ENCODE assay signal across 9 mouse cellular contexts in the genomic region with DNA sequence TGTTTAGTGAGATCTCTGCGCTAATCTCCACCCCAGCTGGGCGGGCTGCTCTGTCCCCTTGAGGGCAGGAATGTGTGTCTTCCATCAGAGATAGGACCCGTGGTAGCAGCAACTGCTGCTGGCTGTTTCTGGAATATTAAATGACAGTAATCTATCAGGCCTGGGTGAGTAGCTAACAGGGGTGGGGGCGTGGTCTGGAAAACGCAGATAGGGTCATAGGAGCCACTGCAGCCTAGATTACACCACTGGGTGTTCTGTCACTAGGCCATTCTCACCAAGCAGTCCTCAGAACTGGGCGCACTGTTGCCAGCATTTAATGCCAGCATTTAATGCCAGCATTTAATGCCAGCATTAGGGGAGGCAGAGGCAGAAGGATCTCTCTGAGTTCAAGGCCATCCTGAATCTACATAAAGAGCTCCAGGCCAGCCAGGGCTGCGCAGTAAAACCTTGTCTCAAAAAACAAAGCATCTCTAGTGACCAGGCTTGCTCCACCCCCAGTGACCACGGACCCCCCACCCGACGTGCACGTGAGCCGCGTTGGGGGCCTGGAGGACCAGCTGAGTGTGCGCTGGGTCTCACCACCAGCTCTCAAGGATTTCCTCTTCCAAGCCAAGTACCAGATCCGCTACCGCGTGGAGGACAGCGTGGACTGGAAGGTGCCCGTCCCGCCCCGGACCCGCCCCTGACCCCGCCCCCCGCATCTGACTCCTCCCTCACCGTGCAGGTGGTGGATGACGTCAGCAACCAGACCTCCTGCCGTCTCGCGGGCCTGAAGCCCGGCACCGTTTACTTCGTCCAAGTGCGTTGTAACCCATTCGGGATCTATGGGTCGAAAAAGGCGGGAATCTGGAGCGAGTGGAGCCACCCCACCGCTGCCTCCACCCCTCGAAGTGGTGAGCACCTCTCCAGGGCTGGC. TPM values are rescaled to one million over a fixed set of nuclear protein-coding genes. Genes with fewer than 3 reads are reported as not detected.
DNase-seq lines count a peak whose midpoint lies in the region; ATAC-seq lines count a peak whose summit lies in the region.
"Had no signal": no experiment of that assay in that cellular context is flagged by ENCODE, and none has a peak within 500 bp of the region (broad histone marks: within the 10 kb centered on the region; RNA-seq: fewer than 3 reads in every experiment).

No protein-coding gene starts in this region.

- DNase-seq in embryo, embryonic 11 days: peak; percentile 20
- no peak for DNase-seq in embryo, embryonic 10.5 days (ENCODE audit: low spot score)
- peak; percentile 75 for DNase-seq in CD4-positive, CD25-positive, alpha-beta regulatory T cell, adult 2 months (ENCODE audit: low read depth, low spot score)
- peak; percentile 61 for DNase-seq in limb, embryonic 10.5 days (ENCODE audit: low spot score)
- no peak for DNase-seq in adrenal gland, postnatal 14 days
- DNase-seq in heart, postnatal 10 days: no peak

- peak; percentile 60 for ATAC-seq in erythroblast, adult 5-6 weeks (replicated peaks; ENCODE audit: low FRiP score, poor library complexity, severe bottlenecking)
- ATAC-seq in neural tube, embryonic 13.5 days (ENCODE audit: low read depth): no peak

- intact Hi-C loops in heart, postnatal 10 days (cut with DNase I): loop anchor here (10.0 kb wide), 1 partner anchor 86 kb away; no protein-coding TSS in a partner anchor

- H3K4me2 ChIP-seq in neural tube, embryonic 13.5 days: peak overlapping the region; percentile 28

- peaks cover 87% of the 10 kb centered on the region for H3K4me1 ChIP-seq in limb, embryonic 10.5 days
- peaks cover 51% of the 10 kb centered on the region for H3K4me1 ChIP-seq in neural tube, embryonic 13.5 days (replicated peaks)

- WGBS in limb, embryonic 10.5 days: 10% methylated on average over 39 of the region's 39 CpGs
- 9% methylated on average over 39 of the region's 39 CpGs for WGBS in neural tube, embryonic 13.5 days

- no peaks in the 10 kb centered on the region for H3K9me3 ChIP-seq in limb, embryonic 10.5 days (replicated peaks)
- H3K9me3 ChIP-seq in neural tube, embryonic 13.5 days: no peaks in the 10 kb centered on the region

- peaks cover 34% of the 10 kb centered on the region for H3K36me3 ChIP-seq in limb, embryonic 10.5 days
- H3K36me3 ChIP-seq in neural tube, embryonic 13.5 days: no peaks in the 10 kb centered on the region

- H3K4me3 ChIP-seq in limb, embryonic 10.5 days: peak overlapping the region; percentile 37
- 0 out of 2 replicates have a peak overlapping the region, but pooled peaks have one; percentile 10 for H3K4me3 ChIP-seq in neural tube, embryonic 13.5 days

- H3K27ac ChIP-seq in limb, embryonic 10.5 days: peak overlapping the region; percentile 58
- H3K27ac ChIP-seq in neural tube, embryonic 13.5 days (replicated peaks): no peak overlapping the region
- H3K27ac ChIP-seq: macrophage had no signal

- peaks cover 76% of the 10 kb centered on the region for H3K27me3 ChIP-seq in limb, embryonic 10.5 days (ENCODE audit: low read depth, poor library complexity, severe bottlenecking)
- H3K27me3 ChIP-seq in neural tube, embryonic 13.5 days: peaks cover 86% of the 10 kb centered on the region

- no peak overlapping the region for H3K9ac ChIP-seq in neural tube, embryonic 13.5 days

RNA-seq across cellular contexts. Expression of gene Rex1bd, which starts 5.9 kb away (rescaled TPM):
- 2.9 and 14.0 TPM in 2 replicates for total RNA-seq in erythroblast, adult 5-6 weeks (2015; ENCODE audit: low replicate concordance)
- total RNA-seq in erythroblast, adult 5-6 weeks (2017; ENCODE audit: low replicate concordance): 5.2 and 9.5 TPM in 2 replicates
- 126 and 143 TPM in 2 replicates for polyA plus RNA-seq in limb, embryonic 10.5 days (2016; fragmentation: Nextera tagmentation; extraction: Ambion mirVana)
- polyA plus RNA-seq in neural tube, embryonic 13.5 days (2015; fragmentation: Nextera tagmentation; extraction: Ambion mirVana): 143 and 153 TPM in 2 replicates
- total RNA-seq in adrenal gland, postnatal 14 days (2021): 116 and 123 TPM in 2 replicates
- 100 to 1,000 TPM; 108 to 114 TPM for total RNA-seq in heart, postnatal 10 days (2021)

RNA-seq across cellular contexts. Expression of gene Crlf1, which starts 7.7 kb away (rescaled TPM):
- 3.7 TPM in 1 of 2 replicates, not detected in the other for total RNA-seq in erythroblast, adult 5-6 weeks (2015; ENCODE audit: low replicate concordance)
- total RNA-seq in erythroblast, adult 5-6 weeks (2017; ENCODE audit: low replicate concordance): 2.5 TPM in 1 of 2 replicates, not detected in the other
- polyA plus RNA-seq in limb, embryonic 10.5 days (2016; fragmentation: Nextera tagmentation; extraction: Ambion mirVana): 79.8 and 126 TPM in 2 replicates
- polyA plus RNA-seq in neural tube, embryonic 13.5 days (2015; fragmentation: Nextera tagmentation; extraction: Ambion mirVana): 3.6 and 4.6 TPM in 2 replicates
- not detected in 2 replicates for total RNA-seq in adrenal gland, postnatal 14 days (2021)
- total RNA-seq in heart, postnatal 10 days (2021): under 1 TPM; 0.38 to 0.72 TPM
- polyA plus RNA-seq: macrophage had no signal

RNA-seq across cellular contexts. Expression of gene Uba52, which starts 10.0 kb away (rescaled TPM):
- 653 and 914 TPM in 2 replicates for total RNA-seq in erythroblast, adult 5-6 weeks (2015; ENCODE audit: low replicate concordance)
- 249 and 1,009 TPM in 2 replicates for total RNA-seq in erythroblast, adult 5-6 weeks (2017; ENCODE audit: low replicate concordance)
- polyA plus RNA-seq in limb, embryonic 10.5 days (2016; fragmentation: Nextera tagmentation; extraction: Ambion mirVana): 877 and 996 TPM in 2 replicates
- 787 and 800 TPM in 2 replicates for polyA plus RNA-seq in neural tube, embryonic 13.5 days (2015; fragmentation: Nextera tagmentation; extraction: Ambion mirVana)
- 1,600 and 1,776 TPM in 2 replicates for total RNA-seq in adrenal gland, postnatal 14 days (2021)
- total RNA-seq in heart, postnatal 10 days (2021): 1,000 to 10,000 TPM; 1,604 to 1,683 TPM

RNA-seq across cellular contexts. Expression of gene Tmem59l, which starts 13.5 kb away (rescaled TPM):
- not detected in 2 replicates for total RNA-seq in erythroblast, adult 5-6 weeks (2015; ENCODE audit: low replicate concordance)
- not detected in 2 replicates for total RNA-seq in erythroblast, adult 5-6 weeks (2017; ENCODE audit: low replicate concordance)
- polyA plus RNA-seq in limb, embryonic 10.5 days (2016; fragmentation: Nextera tagmentation; extraction: Ambion mirVana): 22.4 and 23.7 TPM in 2 replicates
- 78.4 and 89.7 TPM in 2 replicates for polyA plus RNA-seq in neural tube, embryonic 13.5 days (2015; fragmentation: Nextera tagmentation; extraction: Ambion mirVana)
- 4.6 and 5.6 TPM in 2 replicates for total RNA-seq in adrenal gland, postnatal 14 days (2021)
- total RNA-seq in heart, postnatal 10 days (2021): not detected
- polyA plus RNA-seq: macrophage had no signal

RNA-seq across cellular contexts. Expression of gene Klhl26, which starts 23.9 kb away (rescaled TPM):
- total RNA-seq in erythroblast, adult 5-6 weeks (2015; ENCODE audit: low replicate concordance): 0.38 and 1.7 TPM in 2 replicates
- total RNA-seq in erythroblast, adult 5-6 weeks (2017; ENCODE audit: low replicate concordance): 1.8 and 2.8 TPM in 2 replicates
- polyA plus RNA-seq in limb, embryonic 10.5 days (2016; fragmentation: Nextera tagmentation; extraction: Ambion mirVana): 24.1 and 29.0 TPM in 2 replicates
- 25.6 and 27.6 TPM in 2 replicates for polyA plus RNA-seq in neural tube, embryonic 13.5 days (2015; fragmentation: Nextera tagmentation; extraction: Ambion mirVana)
- 15.7 and 16.3 TPM in 2 replicates for total RNA-seq in adrenal gland, postnatal 14 days (2021)
- total RNA-seq in heart, postnatal 10 days (2021): 1 to 10 TPM; 8.4 to 8.9 TPM

Comparison
In these comparisons a context has a peak if more than half of its experiments do, and no peak if none do; other contexts are left out.
1. DNase-seq: peak in embryo, embryonic 11 days (single experiment), CD4-positive, CD25-positive, alpha-beta regulatory T cell, adult 2 months (single experiment) and limb, embryonic 10.5 days (single experiment); none in embryo, embryonic 10.5 days (single experiment), adrenal gland, postnatal 14 days (single experiment) and heart, postnatal 10 days (0 of 2).